Mouse (Mus musculus): ENCODE results near the gene Hoxa3. TPM values are rescaled to one million over a fixed set of nuclear protein-coding genes. Genes with fewer than 3 reads are reported as not detected.

The Hoxa3 gene
- total and polyA plus RNA-seq, 3 experiments = 0.08 to 0.38 (median 0.34) TPM

DNA sequence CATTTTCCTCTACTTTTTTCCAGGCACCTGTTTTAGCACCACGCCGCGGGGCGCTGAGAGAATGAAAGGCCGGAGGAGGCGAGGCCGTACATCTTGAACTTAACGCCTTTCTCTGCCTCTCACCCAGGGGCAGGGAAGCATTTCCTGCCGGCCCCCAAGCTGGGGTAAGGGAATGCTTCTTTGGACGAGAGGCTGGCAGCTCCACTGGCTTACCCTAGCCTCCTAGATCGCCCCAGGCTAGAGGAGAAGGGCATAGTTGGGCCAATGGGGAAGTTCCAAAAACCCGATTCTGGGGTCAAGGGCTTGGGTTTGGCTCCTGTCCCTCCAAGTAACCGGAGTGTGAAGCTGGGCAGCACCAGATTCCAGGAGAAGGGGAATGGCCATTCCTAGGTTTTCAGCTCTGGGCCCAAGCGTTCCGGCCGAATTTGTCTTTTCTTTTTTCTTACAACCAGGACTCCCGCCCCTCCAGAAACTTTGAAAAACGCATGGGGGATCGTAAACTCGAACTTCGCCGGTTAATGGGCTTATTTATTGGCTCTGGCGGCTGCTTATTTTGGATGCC is 19.9 kb upstream of the Hoxa3 start:
- H3K4me2 ChIP-seq (ENCODE audit: insufficient read depth, low read depth, poor library complexity, severe bottlenecking) = no peak overlapping the region
- TF ChIP-seq CHD2 (IDR thresholded peaks at IDR 0.05; ENCODE audit: low read length) (no peak), ELF1 (IDR thresholded peaks at IDR 0.05; ENCODE audit: low read depth, low read length) (no peak), ZNF384 (IDR thresholded peaks at IDR 0.05; ENCODE audit: low read depth, low read length) (no peak), POLR2AphosphoS2 (IDR thresholded peaks at IDR 0.05; ENCODE audit: low read depth, low read length) (no peak), MXI1 (IDR thresholded peaks at IDR 0.05; ENCODE audit: low read depth, low read length) (no peak), RAD21 (IDR thresholded peaks at IDR 0.05; ENCODE audit: low read depth, low read length) (no peak), UBTF (IDR thresholded peaks at IDR 0.05; ENCODE audit: low read depth, low read length) (no peak), HCFC1 (IDR thresholded peaks at IDR 0.05; ENCODE audit: low read depth, low read length) (no peak), USF1 (IDR thresholded peaks at IDR 0.05; ENCODE audit: low read depth, low read length) (no peak), SMC3 (IDR thresholded peaks at IDR 0.05; ENCODE audit: low read depth, low read length) (no peak), KAT2A (IDR thresholded peaks at IDR 0.05; ENCODE audit: insufficient replicate concordance, low read length) (no peak), CHD1 (IDR thresholded peaks at IDR 0.05; ENCODE audit: low read depth, low read length) (no peak), CTCF (conservative IDR thresholded peaks at IDR 0.05 in 1 of 2, IDR thresholded peaks at IDR 0.05 in 1 of 2; ENCODE audit: low read depth in 2 of 2, low read length in 2 of 2) (no peak), MAX (IDR thresholded peaks at IDR 0.05; ENCODE audit: low read length) (no peak), TCF12 (IDR thresholded peaks at IDR 0.05; ENCODE audit: low read depth, low read length) (no peak), BHLHE40 (IDR thresholded peaks at IDR 0.05; ENCODE audit: low read depth, low read length) (no peak), POLR2A (IDR thresholded peaks at IDR 0.05; ENCODE audit: low read depth, low read length) (no peak), GABPA (IDR thresholded peaks at IDR 0.05; ENCODE audit: insufficient replicate concordance, low read depth, low read length) (no peak), USF2 (conservative IDR thresholded peaks at IDR 0.05; ENCODE audit: low read depth, low read length) (no peak), MAFK (IDR thresholded peaks at IDR 0.05; ENCODE audit: insufficient replicate concordance, low read length) (no peak)
- H3K4me3 ChIP-seq (replicated peaks in 1 of 3; ENCODE audit: low read depth in 2 of 3, low read length in 2 of 3, poor library complexity in 1 of 3) = no peak overlapping the region
- no peaks in the 10 kb centered on the region for H3K4me1 ChIP-seq (ENCODE audit: control insufficient read depth in 1 of 2, insufficient read depth in 2 of 2)
- no peaks in the 10 kb centered on the region for H3K27me3 ChIP-seq (replicated peaks)
- in situ Hi-C loops (cut with MboI; ENCODE audit: low pct_ligation_motif_present, low pct_unique_long_range_greater_than_20kb, low sequenced_read_pairs) = no loop called here
- H3K9me3 ChIP-seq (replicated peaks; ENCODE audit: low read length) = peaks cover 58% of the 10 kb centered on the region
- dilution Hi-C loops (cut with MboI; ENCODE audit: extremely low pct_ligation_motif_present, extremely low pct_unique_long_range_greater_than_20kb, low sequenced_read_pairs) = no loop called here
- H3K36me3 ChIP-seq (replicated peaks in 1 of 2; ENCODE audit: control insufficient read depth in 1 of 2, insufficient read depth in 1 of 2, low read length in 1 of 2) = peaks cover 11 to 77% of the 10 kb centered on the region in 2 experiments
- no peak for DNase-seq (ENCODE audit: extremely low read depth)
- no peak overlapping the region for H3K9ac ChIP-seq (ENCODE audit: insufficient read depth, low read depth)
- H3K79me2 ChIP-seq (replicated peaks; ENCODE audit: control insufficient read depth, extremely low read depth, insufficient read depth, poor library complexity, severe bottlenecking) = no peaks in the 10 kb centered on the region
- H3K27ac ChIP-seq (ENCODE audit: insufficient read depth, low read depth) = no peak overlapping the region

GRCm38 (mm10) chr6:52232568-52232965 is 19.4 kb upstream of the Hoxa3 start:
- H3K4me1 ChIP-seq (ENCODE audit: control insufficient read depth in 1 of 2, insufficient read depth in 2 of 2) = no peaks in the 10 kb centered on the region
- dilution Hi-C loops (cut with MboI; ENCODE audit: extremely low pct_ligation_motif_present, extremely low pct_unique_long_range_greater_than_20kb, low sequenced_read_pairs) (no loop called here), in situ Hi-C loops (cut with MboI; ENCODE audit: low pct_ligation_motif_present, low pct_unique_long_range_greater_than_20kb, low sequenced_read_pairs) (no loop called here)
- H3K9me3 ChIP-seq (replicated peaks; ENCODE audit: low read length) = peaks cover 58% of the 10 kb centered on the region
- no peak overlapping the region for H3K4me3 ChIP-seq (replicated peaks in 1 of 3; ENCODE audit: low read depth in 2 of 3, low read length in 2 of 3, poor library complexity in 1 of 3)
- H3K9ac ChIP-seq (ENCODE audit: insufficient read depth, low read depth) = no peak overlapping the region
- H3K4me2 ChIP-seq (ENCODE audit: insufficient read depth, low read depth, poor library complexity, severe bottlenecking) = no peak overlapping the region
- DNase-seq (ENCODE audit: extremely low read depth) = no peak
- no peaks in the 10 kb centered on the region for H3K79me2 ChIP-seq (replicated peaks; ENCODE audit: control insufficient read depth, extremely low read depth, insufficient read depth, poor library complexity, severe bottlenecking)
- H3K27ac ChIP-seq (ENCODE audit: insufficient read depth, low read depth) = no peak overlapping the region
- H3K36me3 ChIP-seq (replicated peaks in 1 of 2; ENCODE audit: control insufficient read depth in 1 of 2, insufficient read depth in 1 of 2, low read length in 1 of 2) = peaks cover 11 to 77% of the 10 kb centered on the region in 2 experiments
- no peaks in the 10 kb centered on the region for H3K27me3 ChIP-seq (replicated peaks)
- no peak for TF ChIP-seq TCF12 (IDR thresholded peaks at IDR 0.05; ENCODE audit: low read depth, low read length)
- TF ChIP-seq USF2 (conservative IDR thresholded peaks at IDR 0.05; ENCODE audit: low read depth, low read length) = no peak
- no peak for TF ChIP-seq ZKSCAN1 (IDR thresholded peaks at IDR 0.05; ENCODE audit: borderline replicate concordance, low read depth, low read length)
- no peak for TF ChIP-seq POLR2A (IDR thresholded peaks at IDR 0.05; ENCODE audit: low read depth, low read length)
- TF ChIP-seq PAX5 (IDR thresholded peaks at IDR 0.05; ENCODE audit: low read length) = no peak
- no peak for TF ChIP-seq RAD21 (IDR thresholded peaks at IDR 0.05; ENCODE audit: low read depth, low read length)
- TF ChIP-seq UBTF (IDR thresholded peaks at IDR 0.05; ENCODE audit: low read depth, low read length) = no peak
- TF ChIP-seq KAT2A (IDR thresholded peaks at IDR 0.05; ENCODE audit: insufficient replicate concordance, low read length) = no peak

Data from CH12.LX (cell line).